Mouse (Mus musculus): Measurements from ENCODE around the gene Ddit4l.

- TF ChIP-seq CTCF (IDR thresholded peaks at IDR 0.05; ENCODE audit: borderline replicate concordance, extremely low read depth, insufficient read depth, insufficient read length) (no peak), POLR2A (IDR thresholded peaks at IDR 0.05; ENCODE audit: borderline replicate concordance, extremely low read depth, insufficient read depth, insufficient read length, poor library complexity, severe bottlenecking) (no peak)
Measured at GRCm38 (mm10) chr3:137644947-137645346, 23.5 kb downstream of the Ddit4l start.
